Mouse (Mus musculus) embryo, embryonic 11.5 days (tissue): ENCODE results near the gene Nos2.

Experiments
- DNase-seq: peaks from one replicate; pipeline ENCODE4 v3.0.0-alpha.2; 2012; ENCODE audit warnings: low read depth, low spot score

Nos2 gene

GRCm38 (mm10) chr11:78920411-78920939 is at the start of gene Nos2:
Gene Nos2 (plus strand): TSS chr11:78920787.
- no peak for DNase-seq

- no peak for DNase-seq
Observed at GRCm38 (mm10) chr11:78870891-78871290, 49.7 kb upstream of the Nos2 start.

- DNase-seq, result no peak
Observed at GRCm38 (mm10) chr11:78872782-78873181, 47.8 kb upstream of the Nos2 start.

- DNase-seq, result no peak
Observed at GRCm38 (mm10) chr11:78879727-78880126, 40.9 kb upstream of the Nos2 start.

- no peak for DNase-seq
Observed at GRCm38 (mm10) chr11:78886693-78887092, 33.9 kb upstream of the Nos2 start.

GRCm38 (mm10) chr11:78887102-78887971 is 33.2 kb upstream of the Nos2 start:
- peak; percentile 35 for DNase-seq

GRCm38 (mm10) chr11:78889156-78889555 is 31.4 kb upstream of the Nos2 start:
- DNase-seq, result no peak

- DNase-seq, result peak; percentile 8
Observed at GRCm38 (mm10) chr11:78896357-78897123, 24.0 kb upstream of the Nos2 start.

- DNase-seq, result no peak
Observed at GRCm38 (mm10) chr11:78915473-78915872, 5.1 kb upstream of the Nos2 start.

GRCm38 (mm10) chr11:78916410-78916809 is 4.2 kb upstream of the Nos2 start:
- no peak for DNase-seq

- DNase-seq, result no peak
Observed at GRCm38 (mm10) chr11:78919745-78920144, 842 bp upstream of the Nos2 start.

- peak; percentile 23 for DNase-seq
Observed at GRCm38 (mm10) chr11:78922678-78923407, 2.3 kb downstream of the Nos2 start.

- DNase-seq, result no peak
Observed at GRCm38 (mm10) chr11:78924111-78924510, 3.5 kb downstream of the Nos2 start.

- no peak for DNase-seq
Observed at GRCm38 (mm10) chr11:78924916-78925315, 4.3 kb downstream of the Nos2 start.

GRCm38 (mm10) chr11:78929345-78929744 is 8.8 kb downstream of the Nos2 start:
- no peak for DNase-seq

- no peak for DNase-seq
Observed at GRCm38 (mm10) chr11:78934307-78934706, 13.7 kb downstream of the Nos2 start.

GRCm38 (mm10) chr11:78934727-78935126 is 14.1 kb downstream of the Nos2 start:
- DNase-seq, result no peak

GRCm38 (mm10) chr11:78935178-78935577 is 14.6 kb downstream of the Nos2 start:
- DNase-seq, result no peak

- no peak for DNase-seq
Observed at GRCm38 (mm10) chr11:78943083-78943482, 22.5 kb downstream of the Nos2 start.

- no peak for DNase-seq
Observed at GRCm38 (mm10) chr11:78950365-78950764, 29.8 kb downstream of the Nos2 start.

- peak; percentile 62 for DNase-seq
Observed at GRCm38 (mm10) chr11:78952467-78952866, 31.9 kb downstream of the Nos2 start.

GRCm38 (mm10) chr11:78956260-78956659 is 35.7 kb downstream of the Nos2 start:
- peak; percentile 64 for DNase-seq
